Mouse (Mus musculus) myocyte (in vitro differentiated cells): Measurements from ENCODE around the gene Smarca4. TPM values are rescaled to one million over a fixed set of nuclear protein-coding genes. Genes with fewer than 3 reads are reported as not detected.

Experiments
- H3K27me3 ChIP-seq: one replicate; pipeline ENCODE4 v1.6.1; 2011; ENCODE audit not compliant: control insufficient read depth, insufficient read depth, insufficient read length
- H3K36me3 ChIP-seq: one replicate; pipeline ENCODE4 v1.6.1; 2011; ENCODE audit not compliant: control insufficient read depth, insufficient read depth
- H3K4me2 ChIP-seq: one replicate; pipeline ENCODE4 v1.6.1; 2011; ENCODE audit warnings: low read depth, control low read depth
- H3K4me3 ChIP-seq: one replicate; pipeline ENCODE4 v1.5.1; 2011; ENCODE audit warnings: mild to moderate bottlenecking, control low read depth, moderate library complexity
- H3K79me2 ChIP-seq: one replicate; pipeline ENCODE4 v1.6.1; 2011; ENCODE audit not compliant: control insufficient read depth, insufficient read depth
- H3ac ChIP-seq: one replicate; pipeline ENCODE4 v1.6.1; 2011; ENCODE audit not compliant: control insufficient read depth, insufficient read length
- CEBPB ChIP-seq: IDR thresholded peaks from 2 replicates; pipeline ENCODE4 v1.6.1; 2011; ENCODE audit warnings: mild to moderate bottlenecking, moderate library complexity; ENCODE audit not compliant: poor library complexity, insufficient read depth, severe bottlenecking
- E2F4 ChIP-seq: IDR thresholded peaks from one replicate; pipeline ENCODE4 v1.6.1; 2011; ENCODE audit warnings: mild to moderate bottlenecking, control low read depth, moderate library complexity; ENCODE audit not compliant: insufficient read depth
- MAX ChIP-seq: IDR thresholded peaks from one replicate; pipeline ENCODE4 v1.6.1; 2011; ENCODE audit warnings: low read depth, mild to moderate bottlenecking, control low read depth
- MYOD1 ChIP-seq, 3 experiments: IDR thresholded peaks; one replicate each; pipeline ENCODE4 v1.6.1; 2011; ENCODE audit warnings: control low read depth in 2 of 3, low read depth in 2 of 3, mild to moderate bottlenecking in 2 of 3, moderate library complexity in 1 of 3; ENCODE audit not compliant: insufficient read length in 2 of 3, control insufficient read depth in 1 of 3
- MYOG ChIP-seq, 3 experiments: IDR thresholded peaks; one replicate each; pipeline ENCODE4 v1.6.1; 2011; ENCODE audit warnings: control low read depth in 2 of 3, low read depth in 2 of 3, mild to moderate bottlenecking in 2 of 3; ENCODE audit not compliant: insufficient read length in 2 of 3, control insufficient read depth in 1 of 3, insufficient read depth in 1 of 3
- POLR2A ChIP-seq: IDR thresholded peaks from one replicate; pipeline ENCODE4 v1.6.1; 2011; ENCODE audit warnings: low read depth, mild to moderate bottlenecking, control low read depth, moderate library complexity; ENCODE audit not compliant: insufficient read length
- POLR2AphosphoS2 ChIP-seq: IDR thresholded peaks from one replicate; pipeline ENCODE4 v1.6.1; 2011; ENCODE audit warnings: low read depth, control low read depth; ENCODE audit not compliant: insufficient read length
- REST ChIP-seq: IDR thresholded peaks from one replicate; pipeline ENCODE4 v1.6.1; 2011; ENCODE audit warnings: mild to moderate bottlenecking, control low read depth, moderate library complexity; ENCODE audit not compliant: insufficient read depth, insufficient read length
- SRF ChIP-seq: IDR thresholded peaks from one replicate; pipeline ENCODE4 v1.6.1; 2011; ENCODE audit warnings: low read depth; ENCODE audit not compliant: control insufficient read depth, insufficient read length
- TCF12 ChIP-seq: IDR thresholded peaks from one replicate; pipeline ENCODE4 v1.6.1; 2011; ENCODE audit warnings: mild to moderate bottlenecking, control low read depth; ENCODE audit not compliant: poor library complexity, insufficient read depth, severe bottlenecking
- TCF3 ChIP-seq: IDR thresholded peaks from one replicate; pipeline ENCODE4 v1.6.1; 2011; ENCODE audit warnings: low read depth, control low read depth; ENCODE audit not compliant: insufficient read length
- USF1 ChIP-seq: IDR thresholded peaks from one replicate; pipeline ENCODE4 v1.6.1; 2011; ENCODE audit warnings: low read depth, mild to moderate bottlenecking, control low read depth, moderate library complexity
- polyA plus RNA-seq: library from polyadenylated mRNA; unstranded; fragments of >200 nt; fragmentation: generic; extraction: Trizol; gene quantifications from one replicate; pipeline ENCODE4 v1.2.1, GENCODE M21; 2012; ENCODE audit warnings: missing spikeins

Gene Smarca4
- polyA plus RNA-seq, 1 experiment = 68.0 TPM

DNA sequence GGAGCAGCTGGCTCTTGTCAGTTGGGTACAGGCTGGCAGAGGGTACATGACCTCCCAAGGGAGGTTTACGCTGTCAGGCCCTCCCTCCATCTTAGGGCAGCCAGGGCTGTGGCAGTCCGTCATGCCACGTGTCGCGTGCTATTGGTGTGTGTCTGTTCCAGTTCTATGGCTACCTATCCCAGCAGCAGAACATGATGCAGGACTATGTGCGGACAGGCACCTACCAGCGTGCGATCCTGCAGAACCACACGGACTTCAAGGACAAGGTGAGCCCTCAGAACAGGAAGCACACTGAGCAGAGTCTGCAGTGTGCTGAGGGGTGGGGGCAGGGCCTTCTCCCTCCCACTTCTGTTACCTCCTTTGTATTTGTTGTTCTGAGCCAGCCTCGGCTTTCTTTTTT is 40.7 kb upstream of the Smarca4 start:
- Histone ChIP-seq H3K4me2 (no peak overlapping the region), H3ac (no peak overlapping the region), H3K36me3 (peaks cover 22% of the 10 kb centered on the region), H3K27me3 (no peaks in the 10 kb centered on the region), H3K4me3 (no peak overlapping the region), H3K79me2 (no peaks in the 10 kb centered on the region)
- no peak for TF ChIP-seq CEBPB
- no peak for TF ChIP-seq MYOD1 (IDR thresholded peaks at IDR 0.05; ENCODE audit: control insufficient read depth in 1 of 3, insufficient read length in 2 of 3, low read depth in 2 of 3)
- TF ChIP-seq POLR2A = no peak
- no peak for TF ChIP-seq SRF
- TF ChIP-seq POLR2AphosphoS2 = no peak
- TF ChIP-seq MAX = no peak
- no peak for TF ChIP-seq E2F4
- TF ChIP-seq USF1 = no peak
- no peak for TF ChIP-seq REST
- TF ChIP-seq TCF12 = no peak
- TF ChIP-seq TCF3 = no peak

GRCm38 (mm10) chr9:21576286-21576685 is 39.7 kb upstream of the Smarca4 start:
- no peaks in the 10 kb centered on the region for H3K27me3 ChIP-seq
- H3ac ChIP-seq = no peak overlapping the region
- no peak overlapping the region for H3K4me3 ChIP-seq
- TF ChIP-seq MAX = no peak
- TF ChIP-seq REST = no peak
- no peak for TF ChIP-seq SRF
- TF ChIP-seq POLR2A = no peak
- TF ChIP-seq POLR2AphosphoS2 = no peak
- no peak for TF ChIP-seq TCF12
- TF ChIP-seq E2F4 = no peak
- no peak for TF ChIP-seq MYOG (IDR thresholded peaks at IDR 0.05; ENCODE audit: control insufficient read depth in 1 of 3, insufficient read depth in 1 of 3, insufficient read length in 2 of 3, low read depth in 2 of 3)
- TF ChIP-seq TCF3 = no peak
- no peak for TF ChIP-seq MYOD1 (IDR thresholded peaks at IDR 0.05; ENCODE audit: control insufficient read depth in 1 of 3, insufficient read length in 2 of 3, low read depth in 2 of 3)
- TF ChIP-seq CEBPB = no peak
- TF ChIP-seq USF1 = no peak
- peaks cover 18% of the 10 kb centered on the region for H3K36me3 ChIP-seq
- no peak overlapping the region for H3K4me2 ChIP-seq
- H3K79me2 ChIP-seq = no peaks in the 10 kb centered on the region

DNA sequence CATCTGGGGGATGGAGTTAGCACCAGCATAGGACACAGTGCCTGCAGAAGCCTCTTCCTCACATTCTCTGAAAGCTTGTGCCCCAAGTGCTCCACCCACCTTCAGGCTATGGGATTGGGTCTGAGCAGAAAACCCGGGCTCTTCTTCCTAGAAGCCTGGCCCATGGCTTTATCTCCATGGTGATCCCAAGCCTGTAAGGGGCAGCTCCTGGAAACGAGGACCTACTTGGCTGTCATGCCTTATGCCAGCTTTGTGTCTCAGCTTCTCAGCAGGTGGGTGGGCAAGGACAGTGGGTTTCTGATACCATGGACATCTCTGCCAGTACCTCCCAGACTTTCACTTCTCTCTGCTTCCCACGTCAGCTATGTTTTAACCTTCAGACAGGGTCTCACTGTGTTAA is 37.7 kb upstream of the Smarca4 start:
- no peak overlapping the region for H3K4me2 ChIP-seq
- peaks cover 19% of the 10 kb centered on the region for H3K36me3 ChIP-seq
- TF ChIP-seq TCF3 (no peak), MYOD1 (IDR thresholded peaks at IDR 0.05; ENCODE audit: control insufficient read depth in 1 of 3, insufficient read length in 2 of 3, low read depth in 2 of 3) (no peak), E2F4 (no peak), MAX (no peak), MYOG (IDR thresholded peaks at IDR 0.05; ENCODE audit: control insufficient read depth in 1 of 3, insufficient read depth in 1 of 3, insufficient read length in 2 of 3, low read depth in 2 of 3) (no peak), POLR2AphosphoS2 (no peak), TCF12 (no peak), REST (no peak)
- no peaks in the 10 kb centered on the region for H3K27me3 ChIP-seq
- H3ac ChIP-seq = no peak overlapping the region
- H3K79me2 ChIP-seq = no peaks in the 10 kb centered on the region
- no peak overlapping the region for H3K4me3 ChIP-seq

- TF ChIP-seq MAX = no peak
- TF ChIP-seq E2F4 = no peak
- no peak for TF ChIP-seq TCF3
- TF ChIP-seq MYOD1 (IDR thresholded peaks at IDR 0.05; ENCODE audit: control insufficient read depth in 1 of 3, insufficient read length in 2 of 3, low read depth in 2 of 3) = no peak
- TF ChIP-seq MYOG (IDR thresholded peaks at IDR 0.05; ENCODE audit: control insufficient read depth in 1 of 3, insufficient read depth in 1 of 3, insufficient read length in 2 of 3, low read depth in 2 of 3) = no peak
- TF ChIP-seq USF1 = no peak
- no peak for TF ChIP-seq POLR2A
- no peak for TF ChIP-seq TCF12
- TF ChIP-seq REST = no peak
- TF ChIP-seq CEBPB = no peak
- TF ChIP-seq POLR2AphosphoS2 = no peak
- H3K79me2 ChIP-seq = no peaks in the 10 kb centered on the region
- no peak overlapping the region for H3K4me2 ChIP-seq
- H3K36me3 ChIP-seq = peaks cover 40% of the 10 kb centered on the region
- no peak overlapping the region for H3K4me3 ChIP-seq
- H3K27me3 ChIP-seq = no peaks in the 10 kb centered on the region
- no peak overlapping the region for H3ac ChIP-seq
Measured at GRCm38 (mm10) chr9:21585401-21585800, 30.6 kb upstream of the Smarca4 start.

DNA sequence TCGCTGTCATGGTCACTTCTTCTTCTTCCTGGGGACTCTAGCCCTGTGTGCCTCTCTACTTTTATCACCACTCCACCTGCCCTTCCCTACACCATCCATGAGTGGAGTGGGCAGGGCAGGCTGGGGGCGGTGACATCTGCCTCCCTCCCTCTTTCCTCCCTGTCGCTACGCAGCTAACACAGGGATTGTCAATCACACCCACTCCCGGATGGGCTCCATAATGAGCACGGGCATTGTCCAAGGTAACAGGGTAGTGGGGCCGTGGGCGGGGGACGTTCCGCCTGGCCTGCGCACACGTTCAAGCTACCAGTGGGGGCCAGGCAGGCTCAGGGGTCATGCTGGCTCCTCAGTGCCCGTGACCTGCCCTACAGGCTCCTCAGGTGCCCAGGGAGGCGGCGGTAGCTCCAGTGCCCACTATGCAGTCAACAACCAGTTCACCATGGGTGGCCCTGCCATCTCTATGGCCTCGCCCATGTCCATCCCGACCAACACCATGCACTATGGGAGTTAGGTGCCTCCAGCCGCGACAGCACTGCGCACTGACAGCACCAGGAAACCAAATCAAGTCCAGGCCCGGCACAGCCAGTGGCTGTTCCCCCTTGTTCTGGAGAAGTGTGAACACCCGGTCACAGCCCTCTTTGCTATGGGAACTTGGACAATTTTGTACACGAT is 28.2 kb upstream of the Smarca4 start:
- Histone ChIP-seq H3K79me2 (no peaks in the 10 kb centered on the region), H3K4me2 (no peak overlapping the region), H3K27me3 (no peaks in the 10 kb centered on the region), H3K36me3 (peaks cover 36% of the 10 kb centered on the region), H3K4me3 (no peak overlapping the region), H3ac (no peak overlapping the region)
- TF ChIP-seq POLR2AphosphoS2 = peak; percentile 32
- TF ChIP-seq TCF3 = no peak
- no peak for TF ChIP-seq SRF
- no peak for TF ChIP-seq E2F4
- no peak for TF ChIP-seq MYOD1 (IDR thresholded peaks at IDR 0.05; ENCODE audit: control insufficient read depth in 1 of 3, insufficient read length in 2 of 3, low read depth in 2 of 3)
- peak; percentile 11 for TF ChIP-seq POLR2A
- no peak for TF ChIP-seq REST
- TF ChIP-seq CEBPB = no peak
- TF ChIP-seq TCF12 = no peak
- TF ChIP-seq USF1 = no peak
- no peak for TF ChIP-seq MAX
- no peak for TF ChIP-seq MYOG (IDR thresholded peaks at IDR 0.05; ENCODE audit: control insufficient read depth in 1 of 3, insufficient read depth in 1 of 3, insufficient read length in 2 of 3, low read depth in 2 of 3)
